Mouse (Mus musculus): ENCODE measurements around the gene Fcer1g.

DNA sequence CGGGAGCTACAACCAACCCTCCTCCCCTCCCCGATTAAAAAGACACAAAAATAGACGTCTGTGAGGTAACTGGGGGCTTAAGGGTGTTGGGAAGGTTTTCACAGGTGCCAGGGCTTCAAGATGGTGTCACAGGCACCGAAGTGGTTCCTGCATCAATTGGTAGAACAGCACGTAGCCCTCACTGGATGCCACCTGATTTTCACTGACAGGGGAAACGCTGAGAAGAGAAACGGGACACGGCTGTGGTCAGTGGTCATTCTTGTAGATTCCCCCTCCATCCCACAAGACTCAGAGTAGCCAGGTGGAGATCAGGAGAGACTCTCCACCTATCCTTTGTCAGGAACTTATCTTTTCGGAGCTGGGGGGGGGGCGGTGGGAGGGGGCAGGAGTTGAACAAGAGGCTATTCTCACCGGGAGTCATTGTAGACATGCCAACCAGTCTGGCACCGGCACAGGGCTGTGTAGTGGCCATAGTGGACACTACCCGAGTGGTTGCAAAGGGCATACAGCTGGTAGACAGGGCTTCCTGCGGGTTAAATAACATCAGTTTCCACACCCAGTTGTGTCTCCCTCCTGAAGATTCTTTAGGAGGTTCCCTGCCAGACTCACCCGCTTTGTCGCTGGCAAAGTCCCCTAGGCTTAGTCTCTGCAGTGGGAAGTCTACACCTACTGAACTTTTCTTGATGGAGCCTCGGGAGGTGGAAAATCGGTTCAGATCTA is 48.1 kb upstream of the Fcer1g start:
- TF ChIP-seq POLR2A (IDR thresholded peaks at IDR 0.05; ENCODE audit: low read depth, low read length), result no peak
- no peak for TF ChIP-seq CTCF (IDR thresholded peaks at IDR 0.05; ENCODE audit: borderline replicate concordance, insufficient read depth, low read length)
